Mouse (Mus musculus) left cerebral cortex, postnatal 36 days (tissue): ENCODE results near the gene Ddx27. TPM values are rescaled to one million over a fixed set of nuclear protein-coding genes. Genes with fewer than 3 reads are reported as not detected.
A peak's percentile ranks its signal among the peaks of the same experiment; 100 is the strongest.

Experiments used
- DNase-seq, 2 experiments: peaks; one replicate each; pipeline ENCODE4 v3.0.0; 2021 to 2022; ENCODE audit warnings: low spot score in 2 of 2, mixed read lengths in 1 of 2
- intact Hi-C: fragments of 180-260 bp; cut with DNase I; formaldehyde crosslinking; loops from one replicate; pipeline ENCODE4 v1.15.1; 2025
- total RNA-seq, 2 experiments: library from RNA; stranded (reverse); gene quantifications; 2 replicates each; pipeline ENCODE4 v1.2.3; 2021

Ddx27 gene
- total RNA-seq, 2 experiments from 2014 or later = 26.0 to 39.1 TPM

- intact Hi-C loops = loop anchor here (5.0 to 10.0 kb wide), 3 partner anchors 43 to 425 kb away; partner anchors contain the start of genes Ddx27 and Slc9a8
- DNase-seq = no peak
These were observed 45.0 kb downstream of the Ddx27 start for GRCm38 (mm10) chr2:167059960-167060359.

- intact Hi-C loops = loop anchor here (5.0 to 10.0 kb wide), 2 partner anchors 362 to 424 kb away; partner anchors contain the start of gene Slc9a8
These were observed 45.4 kb downstream of the Ddx27 start for GRCm38 (mm10) chr2:167060360-167060759.

GRCm38 (mm10) chr2:167060761-167061160 is 45.8 kb downstream of the Ddx27 start:
- intact Hi-C loops = loop anchor here (5.0 to 10.0 kb wide), 2 partner anchors 362 to 424 kb away; partner anchors contain the start of gene Slc9a8
- DNase-seq = peak in 1 of 2 experiments; percentile 32

More at GRCm38 (mm10) chr2:167060360-167060759, 45.4 kb downstream of the Ddx27 start:
- no peak for DNase-seq

- intact Hi-C loops = loop anchor here (5.0 to 10.0 kb wide), 2 partner anchors 361 to 423 kb away; partner anchors contain the start of gene Slc9a8
- peak in 1 of 2 experiments; percentile 35 for DNase-seq
These were observed 46.5 kb downstream of the Ddx27 start for GRCm38 (mm10) chr2:167061381-167062034.

GRCm38 (mm10) chr2:167062497-167062911 is 47.5 kb downstream of the Ddx27 start:
- peak in 1 of 2 experiments; percentile 93 for DNase-seq
- intact Hi-C loops = loop anchor here (5.0 to 10.0 kb wide), 2 partner anchors 360 to 422 kb away; partner anchors contain the start of gene Slc9a8

- intact Hi-C loops = loop anchor here (5.0 to 10.0 kb wide), 2 partner anchors 359 to 422 kb away; partner anchors contain the start of gene Slc9a8
- peak; percentile 96 to 97 for DNase-seq
These were observed 48.2 kb downstream of the Ddx27 start, which contains the start of gene Znfx1 for GRCm38 (mm10) chr2:167062965-167063880. Znfx1 (minus strand) TSS chr2:167063015.

- intact Hi-C loops = loop anchor here (5.0 to 10.0 kb wide), 2 partner anchors 358 to 421 kb away; partner anchors contain the start of gene Slc9a8
- no peak for DNase-seq
These were observed 49.0 kb downstream of the Ddx27 start for GRCm38 (mm10) chr2:167063906-167064496.

GRCm38 (mm10) chr2:167064601-167065295 is 49.8 kb downstream of the Ddx27 start:
- no peak for DNase-seq

GRCm38 (mm10) chr2:167066031-167066430 is 51.0 kb downstream of the Ddx27 start:
- DNase-seq = no peak
- intact Hi-C loops = loop anchor here (10.0 kb wide), 1 partner anchor 419 kb away; no protein-coding TSS in a partner anchor

More at GRCm38 (mm10) chr2:167064601-167065295, 49.8 kb downstream of the Ddx27 start:
- intact Hi-C loops = loop anchor here (5.0 to 10.0 kb wide), 2 partner anchors 358 to 420 kb away; partner anchors contain the start of gene Slc9a8

- intact Hi-C loops = loop anchor here (10.0 kb wide), 1 partner anchor 418 kb away; no protein-coding TSS in a partner anchor
- DNase-seq = no peak
These were observed 51.8 kb downstream of the Ddx27 start for GRCm38 (mm10) chr2:167066528-167067516.

GRCm38 (mm10) chr2:167067575-167067974 is 52.6 kb downstream of the Ddx27 start:
- no peak for DNase-seq
- intact Hi-C loops = loop anchor here (10.0 kb wide), 1 partner anchor 417 kb away; no protein-coding TSS in a partner anchor

GRCm38 (mm10) chr2:167070341-167070740 is 55.3 kb downstream of the Ddx27 start:
- intact Hi-C loops = loop anchor here (5.0 kb wide), 1 partner anchor 132 kb away; no protein-coding TSS in a partner anchor
- DNase-seq = no peak

GRCm38 (mm10) chr2:167071266-167071640 is 56.3 kb downstream of the Ddx27 start:
- DNase-seq = no peak
- intact Hi-C loops = loop anchor here (5.0 kb wide), 1 partner anchor 131 kb away; no protein-coding TSS in a partner anchor

GRCm38 (mm10) chr2:167071641-167072601 is 56.9 kb downstream of the Ddx27 start:
- intact Hi-C loops = loop anchor here (1.0 to 5.0 kb wide), 4 partner anchors 39 to 207 kb away; no protein-coding TSS in a partner anchor
- DNase-seq = peak; percentile 95

GRCm38 (mm10) chr2:167074587-167074986 is 59.6 kb downstream of the Ddx27 start:
- intact Hi-C loops = loop anchor here (5.0 kb wide), 1 partner anchor 128 kb away; no protein-coding TSS in a partner anchor
- DNase-seq = no peak

GRCm38 (mm10) chr2:167076352-167076751 is 61.4 kb downstream of the Ddx27 start:
- intact Hi-C loops = no loop called here
- no peak for DNase-seq
